ENCODE assay signal across 9 mouse cellular contexts in the genomic region with DNA sequence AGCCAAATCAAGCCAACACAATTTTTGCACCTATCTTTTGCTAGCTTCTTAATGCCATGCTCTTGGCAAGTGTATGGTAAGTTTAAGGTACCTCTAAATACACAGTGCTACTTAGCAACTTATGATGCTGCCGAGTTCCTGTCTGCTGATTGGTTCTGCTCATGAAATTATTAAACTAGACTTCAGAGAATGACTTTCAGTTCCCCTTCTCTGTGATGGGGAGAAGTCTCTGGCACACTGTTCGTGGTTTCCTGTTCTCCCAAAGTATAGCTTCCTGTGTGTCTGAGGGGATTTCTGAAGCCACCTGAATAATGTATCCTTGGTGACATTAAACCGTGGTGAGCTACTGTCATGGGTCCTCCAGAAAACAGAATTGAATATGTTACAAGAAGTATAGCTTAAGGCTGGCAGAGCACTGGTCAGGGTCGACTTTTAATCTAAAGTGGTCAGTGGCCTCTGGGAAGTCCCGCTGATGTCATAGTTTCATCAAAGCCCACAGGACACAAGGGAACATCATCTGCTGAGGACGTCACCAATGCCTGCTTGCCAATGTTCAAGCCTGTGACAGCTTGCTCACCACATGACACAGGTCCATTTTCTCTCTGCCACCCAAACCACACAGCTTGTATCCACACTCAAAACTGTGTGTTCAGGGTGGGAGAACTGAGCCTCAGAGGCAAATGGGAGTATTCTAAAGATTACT. TPM values are rescaled to one million over a fixed set of nuclear protein-coding genes. Genes with fewer than 3 reads are reported as not detected.
DNase-seq lines count a peak whose midpoint lies in the region; ATAC-seq and TF ChIP-seq lines count a peak whose summit lies in the region.
"Had no signal": no experiment of that assay in that cellular context is flagged by ENCODE, and none has a peak within 500 bp of the region (broad histone marks: within the 10 kb centered on the region; RNA-seq: fewer than 3 reads in every experiment).

No protein-coding gene starts in this region.

- no peaks in the 10 kb centered on the region for H3K9me3 ChIP-seq in midbrain, postnatal 0 days (ENCODE audit: low read length)
- no peaks in the 10 kb centered on the region for H3K9me3 ChIP-seq in midbrain, embryonic 16.5 days (replicated peaks; ENCODE audit: control insufficient read depth, low read length, poor library complexity, severe bottlenecking)
- H3K9me3 ChIP-seq in kidney, postnatal 0 days (replicated peaks; ENCODE audit: low read length) = no peaks in the 10 kb centered on the region
- no peaks in the 10 kb centered on the region for H3K9me3 ChIP-seq in midbrain, embryonic 11.5 days (ENCODE audit: control insufficient read depth, low read length)

- peak; percentile 31 for DNase-seq in adrenal gland, adult 2 months
- DNase-seq in adrenal gland, postnatal 4 days (ENCODE audit: low spot score in 2 of 2) = no peak
- peak; percentile 66 for DNase-seq in midbrain, postnatal 0 days (ENCODE audit: low spot score)
- DNase-seq in kidney, postnatal 0 days (ENCODE audit: low spot score) = peak; percentile 60
- DNase-seq in lung, postnatal 14 days = peak; percentile 73
- DNase-seq in spleen, postnatal 4 days (ENCODE audit: low spot score in 2 of 2) = peak; percentile 76 to 81
- DNase-seq in midbrain, embryonic 11.5 days (ENCODE audit: low spot score, missing footprints) = no peak

- no peaks in the 10 kb centered on the region for H3K36me3 ChIP-seq in midbrain, postnatal 0 days (ENCODE audit: insufficient read depth, low read length)
- no peaks in the 10 kb centered on the region for H3K36me3 ChIP-seq in midbrain, embryonic 16.5 days (ENCODE audit: control insufficient read depth, insufficient read depth, low read length)
- H3K36me3 ChIP-seq in kidney, postnatal 0 days (ENCODE audit: insufficient read depth, low read length) = no peaks in the 10 kb centered on the region
- no peaks in the 10 kb centered on the region for H3K36me3 ChIP-seq in midbrain, embryonic 11.5 days (ENCODE audit: control insufficient read depth, insufficient read depth, low read length)

- no peak overlapping the region for H3K4me3 ChIP-seq in midbrain, postnatal 0 days (ENCODE audit: low read depth, low read length)
- no peak overlapping the region for H3K4me3 ChIP-seq in midbrain, embryonic 16.5 days (ENCODE audit: low read depth, low read length)
- no peak overlapping the region for H3K4me3 ChIP-seq in kidney, postnatal 0 days (replicated peaks; ENCODE audit: low read depth, low read length)
- H3K4me3 ChIP-seq in midbrain, embryonic 11.5 days (ENCODE audit: low read depth, low read length) = no peak overlapping the region

- H3K4me1 ChIP-seq in midbrain, postnatal 0 days (ENCODE audit: insufficient read depth, low read length) = no peaks in the 10 kb centered on the region
- no peaks in the 10 kb centered on the region for H3K4me1 ChIP-seq in midbrain, embryonic 16.5 days (ENCODE audit: control insufficient read depth, insufficient read depth, low read length)
- H3K4me1 ChIP-seq in kidney, postnatal 0 days (replicated peaks; ENCODE audit: insufficient read depth, low read length) = no peaks in the 10 kb centered on the region
- H3K4me1 ChIP-seq in midbrain, embryonic 11.5 days (ENCODE audit: control insufficient read depth, insufficient read depth, low read length) = no peaks in the 10 kb centered on the region

- no peaks in the 10 kb centered on the region for H3K27me3 ChIP-seq in midbrain, postnatal 0 days (ENCODE audit: insufficient read depth, low read length)
- H3K27me3 ChIP-seq in midbrain, embryonic 16.5 days (ENCODE audit: control insufficient read depth, insufficient read depth, low read depth, low read length) = no peaks in the 10 kb centered on the region
- no peaks in the 10 kb centered on the region for H3K27me3 ChIP-seq in kidney, postnatal 0 days (ENCODE audit: insufficient read depth, low read length)
- H3K27me3 ChIP-seq in midbrain, embryonic 11.5 days (ENCODE audit: control insufficient read depth, insufficient read depth, low read length) = no peaks in the 10 kb centered on the region

- no peak overlapping the region for H3K4me2 ChIP-seq in midbrain, postnatal 0 days (ENCODE audit: low read depth, low read length, poor library complexity, severe bottlenecking)
- H3K4me2 ChIP-seq in midbrain, embryonic 16.5 days (ENCODE audit: low read length) = no peak overlapping the region
- H3K4me2 ChIP-seq in kidney, postnatal 0 days (ENCODE audit: low read length) = no peak overlapping the region
- no peak overlapping the region for H3K4me2 ChIP-seq in midbrain, embryonic 11.5 days

- H3K9ac ChIP-seq in midbrain, postnatal 0 days (replicated peaks; ENCODE audit: low read length, poor library complexity, severe bottlenecking) = no peak overlapping the region
- no peak overlapping the region for H3K9ac ChIP-seq in midbrain, embryonic 16.5 days (ENCODE audit: low read depth, low read length)
- no peak overlapping the region for H3K9ac ChIP-seq in kidney, postnatal 0 days (ENCODE audit: low read depth, low read length)
- H3K9ac ChIP-seq in midbrain, embryonic 11.5 days (ENCODE audit: low read length) = no peak overlapping the region

- TF ChIP-seq CTCF in midbrain, postnatal 0 days (IDR thresholded peaks at IDR 0.05) = no peak
- no peak for TF ChIP-seq CTCF in kidney, postnatal 0 days (IDR thresholded peaks at IDR 0.05; ENCODE audit: low read depth)

- no peak for ATAC-seq in midbrain, postnatal 0 days (ENCODE audit: low FRiP score)
- no peak for ATAC-seq in midbrain, embryonic 16.5 days
- no peak for ATAC-seq in kidney, postnatal 0 days (replicated peaks; ENCODE audit: low FRiP score, low read depth)
- ATAC-seq in midbrain, embryonic 11.5 days (ENCODE audit: low FRiP score) = no peak

- H3K27ac ChIP-seq in midbrain, postnatal 0 days (ENCODE audit: low read depth, low read length) = no peak overlapping the region
- H3K27ac ChIP-seq in midbrain, embryonic 16.5 days (ENCODE audit: low read length) = no peak overlapping the region
- H3K27ac ChIP-seq in kidney, postnatal 0 days = no peak overlapping the region
- no peak overlapping the region for H3K27ac ChIP-seq in midbrain, embryonic 11.5 days (ENCODE audit: low read depth, low read length)

- 71% methylated on average over 6 of the region's 6 CpGs for WGBS in midbrain, postnatal 0 days
- 74% methylated on average over 6 of the region's 6 CpGs for WGBS in midbrain, embryonic 16.5 days
- 67% methylated on average over 6 of the region's 6 CpGs for WGBS in kidney, postnatal 0 days
- 75% methylated on average over 6 of the region's 6 CpGs for WGBS in midbrain, embryonic 11.5 days

RNA-seq across cellular contexts. Expression of gene Btnl2, which starts 6.9 kb away (rescaled TPM):
- total RNA-seq in adrenal gland, adult 2 months (2021) = under 1 TPM; 0.40 to 0.73 TPM
- polyA plus RNA-seq in adrenal gland, adult 2 months (2012; rRNA removed) = 0.04 and 0.16 TPM in 2 replicates
- total RNA-seq in adrenal gland, postnatal 4 days (2021) = under 1 TPM; 0.45 TPM
- total RNA-seq in midbrain, postnatal 0 days (2014; rRNA removed) = not detected in 2 replicates
- polyA plus RNA-seq in midbrain, postnatal 0 days (2015; fragmentation: Nextera tagmentation; extraction: Ambion mirVana) = not detected in 2 replicates
- 0.06 TPM in 1 of 2 replicates, not detected in the other for polyA plus RNA-seq in midbrain, embryonic 16.5 days (2015; fragmentation: Nextera tagmentation; extraction: Ambion mirVana)
- 0.04 TPM in 1 of 2 replicates, not detected in the other for polyA plus RNA-seq in kidney, postnatal 0 days (2015; fragmentation: Nextera tagmentation; extraction: Ambion mirVana)
- 0.07 TPM in 1 of 2 replicates, not detected in the other for polyA plus RNA-seq in midbrain, embryonic 11.5 days (2014; fragmentation: Nextera tagmentation; extraction: Ambion mirVana)
- polyA plus RNA-seq: C2C12 had no signal

RNA-seq across cellular contexts. Expression of gene H2-Eb2, which starts 22.3 kb away (rescaled TPM):
- total RNA-seq in adrenal gland, adult 2 months (2021) = not detected
- polyA plus RNA-seq in adrenal gland, adult 2 months (2012; rRNA removed) = 0.03 TPM in 1 of 2 replicates, not detected in the other
- total RNA-seq in adrenal gland, postnatal 4 days (2021) = not detected
- 0.22 and 0.33 TPM in 2 replicates for total RNA-seq in midbrain, postnatal 0 days (2014; rRNA removed)
- 0.06 and 0.09 TPM in 2 replicates for polyA plus RNA-seq in midbrain, postnatal 0 days (2015; fragmentation: Nextera tagmentation; extraction: Ambion mirVana)
- polyA plus RNA-seq in midbrain, embryonic 16.5 days (2015; fragmentation: Nextera tagmentation; extraction: Ambion mirVana) = 0.09 and 0.29 TPM in 2 replicates
- 0.06 TPM in 1 of 2 replicates, not detected in the other for polyA plus RNA-seq in kidney, postnatal 0 days (2015; fragmentation: Nextera tagmentation; extraction: Ambion mirVana)
- not detected in 2 replicates for polyA plus RNA-seq in midbrain, embryonic 11.5 days (2014; fragmentation: Nextera tagmentation; extraction: Ambion mirVana)
- polyA plus RNA-seq: C2C12 had no signal

RNA-seq across cellular contexts. Expression of gene Btnl1, which starts 29.2 kb away (rescaled TPM):
- not detected for total RNA-seq in adrenal gland, adult 2 months (2021)
- polyA plus RNA-seq in adrenal gland, adult 2 months (2012; rRNA removed) = not detected in 2 replicates
- total RNA-seq in adrenal gland, postnatal 4 days (2021) = not detected
- total RNA-seq in midbrain, postnatal 0 days (2014; rRNA removed) = not detected in 2 replicates
- not detected in 2 replicates for polyA plus RNA-seq in midbrain, postnatal 0 days (2015; fragmentation: Nextera tagmentation; extraction: Ambion mirVana)
- not detected in 2 replicates for polyA plus RNA-seq in midbrain, embryonic 16.5 days (2015; fragmentation: Nextera tagmentation; extraction: Ambion mirVana)
- not detected in 2 replicates for polyA plus RNA-seq in kidney, postnatal 0 days (2015; fragmentation: Nextera tagmentation; extraction: Ambion mirVana)
- polyA plus RNA-seq in midbrain, embryonic 11.5 days (2014; fragmentation: Nextera tagmentation; extraction: Ambion mirVana) = not detected in 2 replicates
- polyA plus RNA-seq: C2C12 had no signal

RNA-seq across cellular contexts. Expression of gene H2-Eb1, which starts 42.1 kb away (rescaled TPM):
- total RNA-seq in adrenal gland, adult 2 months (2021) = 100 to 1,000 TPM in 1 of 2 experiments, 10 to 100 TPM in 1; 67.3 to 144 TPM
- polyA plus RNA-seq in adrenal gland, adult 2 months (2012; rRNA removed) = 59.2 and 66.0 TPM in 2 replicates
- total RNA-seq in adrenal gland, postnatal 4 days (2021) = 10 to 100 TPM in 1 of 2 experiments, 1 to 10 TPM in 1; 5.7 to 12.3 TPM
- total RNA-seq in midbrain, postnatal 0 days (2014; rRNA removed) = 0.88 and 1.7 TPM in 2 replicates
- 5.0 and 5.2 TPM in 2 replicates for polyA plus RNA-seq in midbrain, postnatal 0 days (2015; fragmentation: Nextera tagmentation; extraction: Ambion mirVana)
- 1.9 and 2.8 TPM in 2 replicates for polyA plus RNA-seq in midbrain, embryonic 16.5 days (2015; fragmentation: Nextera tagmentation; extraction: Ambion mirVana)
- polyA plus RNA-seq in kidney, postnatal 0 days (2015; fragmentation: Nextera tagmentation; extraction: Ambion mirVana) = 13.6 and 14.3 TPM in 2 replicates
- 1.7 TPM in 2 replicates for polyA plus RNA-seq in midbrain, embryonic 11.5 days (2014; fragmentation: Nextera tagmentation; extraction: Ambion mirVana)
- polyA plus RNA-seq: C2C12 had no signal

RNA-seq across cellular contexts. Expression of gene BC051142, which starts 50.9 kb away (rescaled TPM):
- total RNA-seq in adrenal gland, adult 2 months (2021) = 1 to 10 TPM; 2.1 to 2.5 TPM
- 0.74 and 1.1 TPM in 2 replicates for polyA plus RNA-seq in adrenal gland, adult 2 months (2012; rRNA removed)
- 1 to 10 TPM; 5.8 to 6.3 TPM for total RNA-seq in adrenal gland, postnatal 4 days (2021)
- total RNA-seq in midbrain, postnatal 0 days (2014; rRNA removed) = 2.0 and 9.2 TPM in 2 replicates
- polyA plus RNA-seq in midbrain, postnatal 0 days (2015; fragmentation: Nextera tagmentation; extraction: Ambion mirVana) = 6.7 and 7.8 TPM in 2 replicates
- polyA plus RNA-seq in midbrain, embryonic 16.5 days (2015; fragmentation: Nextera tagmentation; extraction: Ambion mirVana) = 6.1 and 6.7 TPM in 2 replicates
- polyA plus RNA-seq in kidney, postnatal 0 days (2015; fragmentation: Nextera tagmentation; extraction: Ambion mirVana) = 1.2 and 1.4 TPM in 2 replicates
- polyA plus RNA-seq in midbrain, embryonic 11.5 days (2014; fragmentation: Nextera tagmentation; extraction: Ambion mirVana) = 1.6 and 2.9 TPM in 2 replicates
- polyA plus RNA-seq: C2C12 had no signal

Comparison
In these comparisons a context has a peak if more than half of its experiments do, and no peak if none do; other contexts are left out.
1. DNase-seq: peak in adrenal gland, adult 2 months (single experiment), midbrain, postnatal 0 days (single experiment), kidney, postnatal 0 days (single experiment), lung, postnatal 14 days (single experiment) and spleen, postnatal 4 days (2 of 2); none in adrenal gland, postnatal 4 days (0 of 2) and midbrain, embryonic 11.5 days (single experiment).